Mouse (Mus musculus) brain, adult 10 weeks (tissue): ENCODE results near the gene Gm42715. TPM values are rescaled to one million over a fixed set of nuclear protein-coding genes. Genes with fewer than 3 reads are reported as not detected.

ENCODE experiments used
- polyA plus RNA-seq: library from polyadenylated mRNA; stranded (reverse); fragments of 350-450 nt; fragmentation: Illumina TruSeq; extraction: RNeasy Lipid Tissue Mini Kit (QIAGEN cat#74804); gene quantifications from one replicate; pipeline ENCODE4 v1.2.3, GENCODE M21; 2015; ENCODE audit warnings: low read depth, low replicate concordance

Gm42715 gene
- 11.1 TPM for polyA plus RNA-seq

GRCm38 (mm10) chr7:127519284-127519683 is at the start of gene Gm42715:
Gm42715 (plus strand) TSS chr7:127519584.

GRCm38 (mm10) chr7:127478635-127479317 is 40.6 kb upstream of the Gm42715 start, which contains the start of gene Fbrs:
Fbrs (plus strand) TSS chr7:127479199.

GRCm38 (mm10) chr7:127511808-127512230 is 7.6 kb upstream of the Gm42715 start, which contains the start of gene Srcap:
Srcap (plus strand) TSS chr7:127511983.

GRCm38 (mm10) chr7:127561340-127561858 is 42.0 kb downstream of the Gm42715 start, which contains the start of gene Tmem265:
Tmem265 (plus strand) TSS chr7:127561390.

GRCm38 (mm10) chr7:127572895-127573471 is 53.6 kb downstream of the Gm42715 start, which contains the start of gene Phkg2:
Phkg2 (plus strand) TSS chr7:127573340.

GRCm38 (mm10) chr7:127588011-127588871 is 68.9 kb downstream of the Gm42715 start, which contains the start of the genes Ccdc189 and Rnf40:
Ccdc189 (minus strand) TSS chr7:127588595.
Rnf40 (plus strand) TSS chr7:127588767.

GRCm38 (mm10) chr7:127614891-127615843 is 95.8 kb downstream of the Gm42715 start, which contains the start of gene Zfp629:
Zfp629 (minus strand) TSS chr7:127615797.

Other genes with a start within 250 kb of the Gm42715 start
- gene Sephs2, start 245.5 kb upstream of the Gm42715 start, polyA plus RNA-seq: 35.9 TPM
- 0.46 TPM for gene Itgal, start 223.3 kb upstream of the Gm42715 start, polyA plus RNA-seq
- 11.7 TPM for gene Zfp768, start 174.0 kb upstream of the Gm42715 start, polyA plus RNA-seq
- gene Zfp747, start 143.5 kb upstream of the Gm42715 start, polyA plus RNA-seq: 5.3 TPM
- gene 9130019O22Rik, start 132.4 kb upstream of the Gm42715 start, polyA plus RNA-seq: 2.3 TPM
- 5.9 TPM for gene E430018J23Rik, start 126.0 kb upstream of the Gm42715 start, polyA plus RNA-seq
- 5.1 TPM for gene Zfp764, start 112.8 kb upstream of the Gm42715 start, polyA plus RNA-seq
- gene Zfp688, start 97.5 kb upstream of the Gm42715 start, polyA plus RNA-seq: 20.0 TPM
- 4.0 TPM for gene Zfp689, start 70.4 kb upstream of the Gm42715 start, polyA plus RNA-seq
- gene Prr14, start 60.0 kb upstream of the Gm42715 start, polyA plus RNA-seq: 26.1 TPM
- gene Fbrs, start 40.4 kb upstream of the Gm42715 start, polyA plus RNA-seq: 44.8 TPM
- gene Srcap, start 7.6 kb upstream of the Gm42715 start, polyA plus RNA-seq: 22.6 TPM
- not detected for gene Tmem265, start 41.8 kb downstream of the Gm42715 start, polyA plus RNA-seq
- 93.0 TPM for gene Phkg2, start 53.8 kb downstream of the Gm42715 start, polyA plus RNA-seq
- 12.4 TPM for gene Ccdc189, start 69.0 kb downstream of the Gm42715 start, polyA plus RNA-seq
- gene Rnf40, start 69.2 kb downstream of the Gm42715 start, polyA plus RNA-seq: 30.1 TPM
- gene Zfp629, start 96.2 kb downstream of the Gm42715 start, polyA plus RNA-seq: 10.7 TPM
- 25.9 TPM for gene Bcl7c, start 189.3 kb downstream of the Gm42715 start, polyA plus RNA-seq
- 2.5 TPM for gene Ctf1, start 193.2 kb downstream of the Gm42715 start, polyA plus RNA-seq
- not detected for gene Ctf2, start 212.6 kb downstream of the Gm42715 start, polyA plus RNA-seq
- gene Fbxl19, start 225.0 kb downstream of the Gm42715 start, polyA plus RNA-seq: 38.6 TPM